Mouse (Mus musculus) CD8-positive naive resting alpha-beta T cell, adult 2 months (primary cell): Measurements from ENCODE around the gene Exosc7.

Experiments
- DNase-seq, 2 experiments: peaks; one replicate each; pipeline ENCODE4 v3.0.0; 2022; ENCODE audit warnings: low read depth in 2 of 2, low spot score in 2 of 2

The Exosc7 gene

DNA sequence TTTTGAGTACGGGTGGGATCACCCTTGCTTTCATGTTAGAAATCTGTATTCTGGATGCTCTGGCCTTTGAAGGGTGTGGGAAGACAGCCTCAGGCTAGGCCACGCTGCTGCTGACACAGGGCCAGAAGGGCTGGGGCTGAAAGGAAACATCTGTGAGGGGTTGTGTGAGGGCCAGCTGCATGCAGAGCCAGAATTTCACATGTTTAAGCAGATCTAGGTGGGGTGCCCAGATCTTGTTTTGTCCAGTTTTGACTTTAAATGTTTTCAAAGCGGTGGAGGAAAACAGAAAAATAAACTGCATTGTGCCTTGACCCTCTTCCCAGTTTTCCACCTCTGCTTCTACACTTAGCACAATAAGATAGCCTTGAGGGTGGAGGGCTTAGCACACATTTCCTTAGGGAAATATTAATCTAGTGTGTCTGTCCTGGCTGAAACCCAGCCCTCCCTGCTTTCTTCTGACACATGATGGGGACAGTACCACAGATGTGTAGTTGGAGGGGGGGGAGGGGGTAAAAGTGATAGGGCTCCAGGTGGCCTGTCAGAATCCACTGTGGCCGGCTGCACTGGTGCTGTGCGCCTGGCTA, 26.0 kb downstream of the Exosc7 start:
- no peak for DNase-seq

DNA sequence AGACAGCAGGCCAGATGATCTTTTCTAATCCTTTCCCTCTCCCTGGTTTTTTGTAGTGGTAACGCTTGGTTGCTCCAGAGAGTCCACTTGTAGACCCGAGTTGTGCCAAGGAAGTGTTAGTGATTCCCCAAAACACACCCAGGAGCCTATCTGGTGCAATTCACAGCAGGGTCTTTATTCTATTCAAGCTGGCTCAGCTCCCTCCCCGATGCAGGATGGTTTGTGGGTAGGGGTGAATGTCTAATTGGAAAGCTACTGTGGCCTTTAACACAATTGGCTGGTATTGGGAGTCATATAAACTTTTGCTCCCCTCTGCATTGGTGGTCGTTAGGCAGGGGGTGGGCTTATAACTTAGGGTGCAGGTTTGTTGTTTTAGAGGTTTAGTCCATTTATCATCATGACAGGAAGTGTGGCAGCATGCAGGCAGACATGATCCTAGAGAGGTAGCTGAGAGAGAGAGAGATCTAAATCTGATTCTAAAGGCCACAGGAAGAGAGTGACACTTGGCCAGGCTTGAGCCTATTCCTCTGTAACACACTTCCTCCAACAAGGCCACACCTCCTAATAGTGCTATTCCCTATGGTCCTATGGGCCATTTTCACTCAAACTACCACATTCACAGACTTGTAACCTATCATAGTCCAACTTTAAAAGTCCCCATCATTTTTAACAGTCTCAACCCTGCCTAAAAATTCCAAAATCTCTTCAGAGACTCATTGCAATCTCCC, 27.0 kb downstream of the Exosc7 start:
- DNase-seq, result no peak

DNA sequence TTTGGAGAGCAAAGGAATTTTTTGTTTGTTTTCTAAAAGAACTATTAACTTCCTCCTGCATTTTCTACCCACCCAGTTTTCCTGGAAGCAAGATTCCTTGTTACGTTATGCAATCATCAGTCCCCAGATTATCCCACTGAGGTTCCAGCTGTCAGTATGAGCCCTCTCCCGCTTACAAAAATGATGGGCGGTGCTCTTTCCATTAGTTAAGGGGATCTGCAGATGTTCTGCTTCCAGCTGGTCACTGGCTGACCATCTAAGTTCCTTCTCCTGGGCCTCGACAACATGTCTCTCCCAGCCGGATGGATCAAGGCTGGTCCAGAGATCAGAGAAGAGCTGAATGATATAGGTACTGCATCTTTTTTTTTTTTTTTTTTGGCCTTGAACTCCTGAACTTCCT, 35.4 kb downstream of the Exosc7 start:
- no peak for DNase-seq

DNA sequence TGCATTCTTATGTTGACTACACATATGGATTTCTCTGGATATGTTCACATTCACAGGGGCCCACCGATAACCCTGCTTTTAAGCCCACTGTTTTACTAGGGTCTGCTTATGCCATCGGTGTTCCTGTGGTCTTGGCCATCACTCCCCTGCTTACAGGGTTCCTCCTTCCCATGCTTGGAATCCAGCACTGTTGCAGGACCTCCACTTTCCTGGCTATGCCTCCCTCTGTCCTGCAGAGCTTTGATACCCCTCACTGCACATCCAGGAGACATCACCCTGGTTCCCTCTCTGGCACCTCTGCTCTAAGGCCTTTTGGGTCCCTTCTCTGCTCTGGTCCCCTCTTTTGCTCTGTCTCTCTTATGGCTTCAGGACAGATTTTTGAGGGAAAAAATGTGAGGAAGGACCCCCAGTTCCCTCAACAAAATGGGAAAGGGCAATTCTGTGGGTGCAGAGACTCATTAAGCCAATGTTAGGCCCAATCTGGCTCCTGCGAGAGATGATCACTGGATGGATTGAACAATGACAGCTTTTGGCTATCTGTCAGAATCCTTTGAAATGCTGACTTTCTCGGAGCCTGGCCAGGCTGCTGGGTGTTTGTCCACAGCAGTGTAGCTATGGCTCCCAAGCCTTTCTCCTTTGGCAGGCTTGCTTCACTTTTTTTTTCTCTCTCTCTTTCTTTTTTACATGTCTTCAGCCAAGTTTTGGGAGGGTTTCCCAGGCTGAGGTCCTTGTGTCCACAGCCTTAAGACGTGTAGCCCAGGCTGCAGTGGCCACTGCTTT, 37.4 kb downstream of the Exosc7 start, which contains the start of gene Clec3b:
Clec3b (plus strand) TSS at position 706 of the 780 bp plus-strand sequence.
- no peak for DNase-seq

DNA sequence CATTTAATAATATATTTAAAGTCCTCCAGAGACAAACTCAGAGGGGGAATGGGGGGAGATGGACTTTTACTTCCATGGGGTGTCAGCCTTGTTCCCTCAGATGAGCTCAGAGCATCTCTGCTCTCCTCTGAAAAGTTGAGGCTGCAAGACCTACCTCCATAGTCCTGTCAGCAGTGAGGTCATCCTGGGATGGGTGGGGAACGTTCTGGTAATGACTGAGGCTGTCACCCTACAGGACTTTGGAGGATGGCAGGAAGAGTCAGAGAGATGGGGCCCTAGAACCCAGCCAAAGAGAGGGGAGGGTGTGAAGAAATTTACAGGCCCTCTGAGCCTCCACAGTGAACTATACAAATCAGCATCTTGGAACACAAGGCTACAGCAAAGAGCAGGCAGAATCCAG, 38.5 kb downstream of the Exosc7 start:
- no peak for DNase-seq

DNA sequence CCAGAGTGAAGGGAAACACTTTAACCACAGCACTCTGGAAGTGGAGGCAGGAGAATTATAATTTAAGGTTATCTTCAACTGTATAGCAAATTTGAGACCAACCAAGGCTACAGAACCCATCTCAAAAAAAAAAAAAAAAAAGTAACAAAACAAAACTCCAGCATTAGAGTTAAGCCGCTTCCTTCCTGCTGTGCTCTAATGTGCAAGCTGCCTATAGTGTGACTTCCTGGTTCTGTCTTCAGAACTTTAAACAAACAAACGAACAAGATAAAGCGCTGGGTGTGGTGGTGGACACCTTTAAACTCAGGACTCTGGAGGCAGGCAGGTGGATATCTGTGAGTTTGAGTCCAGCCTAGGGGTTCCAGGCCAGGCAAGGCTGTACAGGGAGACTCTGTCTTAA, 39.0 kb downstream of the Exosc7 start:
- peak in 1 of 2 experiments; percentile 11 for DNase-seq

DNA sequence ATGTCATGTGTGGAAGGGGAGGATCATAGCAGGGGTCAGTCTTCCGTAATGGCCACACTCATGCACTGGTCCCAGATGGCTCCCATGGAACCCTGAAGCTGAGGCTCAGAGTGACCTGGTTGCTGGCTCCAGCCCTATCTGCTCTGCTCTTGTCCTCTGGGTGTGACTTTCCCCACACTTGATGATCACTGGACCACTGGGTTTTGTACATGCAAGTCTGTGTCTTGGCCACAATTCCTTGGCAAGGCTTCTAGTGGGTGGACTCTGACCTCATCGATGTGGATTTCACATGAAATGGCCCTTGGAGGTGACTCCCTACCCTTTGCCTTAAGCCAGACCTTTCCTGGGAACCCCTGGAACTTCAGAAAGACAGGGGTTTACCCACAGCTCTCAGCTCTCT, 40.1 kb downstream of the Exosc7 start:
- DNase-seq, result no peak

DNA sequence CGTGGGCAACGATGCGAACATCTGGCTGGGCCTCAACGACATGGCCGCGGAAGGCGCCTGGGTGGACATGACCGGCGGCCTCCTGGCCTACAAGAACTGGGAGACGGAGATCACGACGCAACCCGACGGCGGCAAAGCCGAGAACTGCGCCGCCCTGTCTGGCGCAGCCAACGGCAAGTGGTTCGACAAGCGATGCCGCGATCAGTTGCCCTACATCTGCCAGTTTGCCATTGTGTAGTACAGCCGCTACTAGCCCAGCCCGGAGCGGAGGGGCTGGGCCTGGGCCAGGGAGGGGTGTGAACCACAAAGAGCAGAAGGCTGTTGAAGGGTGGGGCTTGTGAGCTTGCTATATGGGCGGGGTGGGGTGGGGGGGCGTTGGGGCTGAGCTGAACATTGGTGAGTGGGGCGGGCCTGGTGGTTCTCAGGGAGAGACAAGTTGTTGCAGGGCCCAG, 43.9 kb downstream of the Exosc7 start:
- peak; percentile 45 to 53 for DNase-seq

DNA sequence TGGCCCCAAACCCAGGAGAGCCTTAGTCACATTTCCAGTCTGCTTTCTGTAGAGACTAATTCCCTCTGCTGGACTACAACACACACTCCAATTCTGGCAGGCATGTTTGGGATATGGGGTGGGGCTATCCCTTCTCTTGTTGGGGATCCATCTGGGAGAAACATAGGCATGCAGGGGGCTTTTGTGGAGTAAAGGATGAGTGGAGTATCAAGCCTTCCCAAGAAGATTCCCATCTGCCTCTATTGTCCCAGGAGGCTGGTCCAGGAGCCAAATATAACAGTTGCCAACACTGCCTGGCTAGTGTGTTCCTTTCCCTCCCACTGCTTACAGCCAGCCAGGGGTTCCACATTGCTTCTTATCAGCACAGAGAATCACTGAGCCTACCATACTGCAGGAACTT, 44.7 kb downstream of the Exosc7 start:
- no peak for DNase-seq

DNA sequence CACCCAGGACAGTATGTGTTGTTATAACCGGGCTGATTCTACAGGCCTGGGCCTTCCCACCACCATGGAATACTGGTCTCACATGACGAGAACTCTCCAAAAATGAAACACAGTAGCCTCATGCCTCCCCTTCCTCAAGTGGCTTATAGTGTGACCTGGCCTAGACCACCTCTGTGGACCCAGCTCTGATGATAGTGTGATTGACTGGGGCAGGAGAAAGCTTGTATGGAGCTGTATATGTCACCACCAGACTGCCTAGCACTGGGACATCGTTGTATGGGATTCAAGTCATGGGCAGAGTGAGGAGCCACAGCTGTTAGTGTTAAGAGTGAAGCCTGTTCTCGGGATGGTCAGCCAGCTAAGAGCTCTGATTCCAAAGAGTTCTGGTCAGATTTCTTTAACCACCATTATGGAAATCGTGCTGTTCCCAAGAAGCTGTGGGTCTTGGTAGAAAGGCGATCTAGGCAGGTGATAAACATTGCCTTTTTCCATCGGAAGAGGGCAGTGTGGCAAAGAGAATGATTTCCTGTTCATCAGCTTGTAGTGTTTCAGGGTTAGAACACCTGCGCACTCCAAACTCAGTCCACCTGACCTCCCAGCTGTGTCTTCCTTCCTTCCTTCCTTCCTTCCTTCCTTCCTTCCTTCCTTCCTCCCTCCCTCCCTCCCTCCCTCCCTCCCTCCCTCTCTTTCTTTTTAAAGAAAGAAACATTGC, 45.3 kb downstream of the Exosc7 start:
- peak; percentile 10 to 39 for DNase-seq

DNA sequence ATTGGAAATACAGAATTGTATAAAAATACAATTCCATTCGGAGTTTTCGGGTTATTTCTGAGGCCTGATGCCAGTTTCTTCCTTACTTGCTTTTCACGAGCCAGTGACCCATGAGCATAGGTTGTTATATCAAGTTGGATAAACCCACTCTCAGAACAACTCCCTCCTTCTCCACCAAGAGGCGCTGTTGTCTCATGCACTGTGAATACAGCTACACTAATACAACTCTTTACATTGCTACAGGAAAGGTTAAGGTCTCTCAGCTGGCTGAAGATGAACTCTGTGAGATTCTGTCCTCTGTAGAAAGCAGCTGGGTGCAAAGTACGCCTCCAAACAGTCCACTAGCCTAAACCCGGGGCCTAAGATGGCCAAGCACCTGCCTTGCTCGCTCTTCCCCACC, 46.3 kb downstream of the Exosc7 start:
- peak; percentile 10 to 53 for DNase-seq

DNA sequence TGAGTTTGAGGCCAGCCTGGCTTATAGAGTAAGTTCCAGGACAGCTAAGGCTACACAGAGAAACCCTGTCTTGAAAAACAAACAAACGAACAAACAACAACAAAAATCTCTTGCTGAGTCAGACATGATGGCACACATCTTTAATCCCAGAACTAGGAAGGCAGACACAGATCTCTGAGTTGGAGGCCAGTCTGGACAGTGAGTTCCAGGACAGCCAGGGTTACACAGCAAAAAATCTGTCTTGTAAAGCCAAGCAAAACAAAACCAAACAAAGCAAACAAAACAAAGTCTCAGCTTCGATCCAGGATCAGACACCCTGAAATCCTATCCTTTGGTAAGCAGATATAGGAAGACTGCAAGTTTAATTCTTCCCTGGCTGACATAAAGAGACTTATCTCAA, 48.8 kb downstream of the Exosc7 start:
- no peak for DNase-seq

DNA sequence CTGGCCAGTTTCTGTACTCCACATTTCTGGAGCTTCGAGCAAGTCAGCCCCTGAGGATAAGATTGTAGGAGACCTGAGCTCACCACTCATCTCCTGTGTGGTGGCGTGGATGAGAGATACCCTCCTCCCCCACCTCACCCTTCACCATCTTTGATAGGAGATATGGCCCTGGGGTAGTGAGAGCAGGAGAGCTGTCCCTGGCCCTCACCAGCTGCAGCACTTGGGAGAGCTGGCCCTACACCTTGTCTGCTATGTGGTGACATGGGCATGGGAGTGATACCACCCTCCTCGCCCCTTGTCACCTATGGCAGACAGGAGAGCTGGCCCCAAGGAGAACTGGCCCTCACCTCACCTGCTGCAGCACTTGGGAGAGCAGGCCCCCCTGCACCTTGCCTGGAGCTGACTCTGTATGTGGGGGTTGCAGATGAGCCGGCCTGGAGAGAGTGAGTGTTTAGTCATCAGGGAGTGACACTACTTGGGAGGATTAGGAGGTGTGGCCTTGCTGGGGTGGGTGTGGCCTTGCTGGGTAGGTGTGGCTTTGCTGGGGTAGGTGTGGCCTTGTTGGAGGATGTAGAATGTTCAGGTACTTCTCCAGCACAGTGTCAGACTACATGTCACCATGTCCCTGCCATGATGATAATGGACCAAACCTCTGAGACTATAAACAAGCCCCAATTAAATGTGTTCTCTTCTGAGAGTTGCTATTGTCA, 50.1 kb downstream of the Exosc7 start:
- no peak for DNase-seq

DNA sequence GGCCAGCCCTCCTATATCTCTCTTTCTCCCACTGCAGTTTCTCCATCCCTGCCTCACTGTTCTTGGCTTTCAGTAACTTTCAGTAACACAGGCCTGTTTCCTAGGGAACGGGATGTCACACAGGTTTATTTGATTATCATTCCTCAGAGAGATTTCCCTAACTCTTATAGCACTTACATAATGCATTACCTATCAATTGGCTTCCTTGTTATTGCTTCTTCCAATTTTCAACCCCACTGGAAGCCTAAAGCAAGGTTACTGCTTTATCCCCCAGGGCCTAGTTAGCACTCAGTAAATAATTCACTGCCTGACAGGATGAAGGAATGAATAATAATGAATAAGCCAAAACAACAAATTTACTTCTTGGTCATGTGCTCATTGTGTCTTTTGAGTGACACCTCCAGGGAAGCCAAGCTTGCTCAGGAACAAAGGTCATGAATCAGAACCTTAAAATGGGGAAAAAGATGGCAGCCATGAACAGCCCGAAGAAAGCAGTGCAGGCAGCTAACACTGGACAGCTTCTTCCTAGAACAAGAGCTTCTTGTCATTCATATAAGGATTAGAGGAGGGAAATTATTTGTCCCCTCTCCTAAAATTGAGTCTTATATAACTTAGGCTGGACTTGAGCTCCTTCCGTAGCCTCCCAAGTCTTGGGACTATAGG, 52.9 kb downstream of the Exosc7 start:
- DNase-seq, result no peak

DNA sequence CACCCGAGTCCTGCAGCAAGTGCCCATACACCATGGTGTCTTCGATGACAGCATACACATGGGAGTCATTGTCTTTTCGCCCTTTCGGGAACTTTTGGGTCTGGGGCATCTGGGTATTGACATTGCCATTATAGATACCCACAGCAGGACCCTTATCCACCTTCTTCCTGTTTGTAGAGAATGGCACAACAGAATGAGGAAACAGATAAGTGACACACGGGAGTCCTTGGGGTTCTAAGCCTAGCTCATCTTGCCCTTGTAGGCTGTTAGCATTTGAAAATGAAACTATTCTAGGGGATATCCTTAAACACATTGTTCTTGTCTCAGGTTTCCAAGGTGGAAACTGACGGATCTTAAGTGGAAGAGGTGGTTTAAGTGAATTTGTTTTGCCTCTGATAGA, 60.7 kb downstream of the Exosc7 start:
- DNase-seq, result no peak

DNA sequence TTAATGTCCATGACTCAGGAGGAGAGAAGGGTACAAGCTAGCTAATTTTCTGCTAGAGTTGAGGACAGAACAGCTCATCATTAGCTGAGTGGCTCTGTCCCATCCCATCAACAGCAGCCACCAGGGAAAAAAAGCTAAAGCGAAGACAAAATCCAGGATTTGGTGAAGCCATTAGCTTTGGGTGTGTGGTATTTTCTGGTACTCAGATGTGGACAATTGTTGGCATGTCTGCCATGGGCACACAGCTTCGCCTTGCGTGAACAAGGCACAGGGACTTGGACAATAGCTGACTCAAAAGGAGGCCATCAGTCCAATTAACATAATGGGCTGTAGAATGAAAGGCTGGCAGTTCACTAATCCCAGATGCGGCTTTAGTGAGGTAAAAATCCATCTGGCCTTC, 61.3 kb downstream of the Exosc7 start:
- no peak for DNase-seq

DNA sequence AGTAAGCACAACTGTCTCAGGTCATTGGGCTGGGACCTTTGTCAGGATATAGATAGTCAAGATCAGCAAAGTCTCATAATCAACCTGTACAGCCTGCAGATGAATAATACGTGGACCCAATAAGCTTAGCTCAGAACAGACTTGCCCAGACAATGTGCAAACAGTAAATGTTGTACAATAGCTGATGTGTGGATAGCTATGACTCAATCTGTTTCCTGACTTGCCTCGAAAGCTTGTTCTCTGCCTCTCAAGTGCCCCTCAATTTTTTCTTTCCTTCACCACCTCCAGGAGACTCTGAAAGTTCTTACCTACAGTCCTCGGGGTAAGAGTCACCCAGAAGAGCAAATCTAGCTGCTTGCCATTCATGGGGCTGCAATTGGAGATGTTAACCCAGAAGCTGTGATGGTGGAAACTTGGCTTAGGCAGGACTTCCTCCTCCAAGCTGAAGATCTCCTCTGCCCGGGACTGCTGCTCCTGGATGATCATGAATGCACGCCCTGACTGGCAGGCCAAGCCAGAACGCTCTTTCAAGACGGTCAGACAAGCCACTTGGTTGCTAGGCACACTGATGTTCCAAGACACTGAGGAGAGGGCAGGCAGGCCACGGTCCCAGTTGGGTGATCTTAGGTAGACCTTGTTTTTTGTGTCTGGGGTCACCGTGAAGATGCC, 64.5 kb downstream of the Exosc7 start:
- DNase-seq, result no peak

DNA sequence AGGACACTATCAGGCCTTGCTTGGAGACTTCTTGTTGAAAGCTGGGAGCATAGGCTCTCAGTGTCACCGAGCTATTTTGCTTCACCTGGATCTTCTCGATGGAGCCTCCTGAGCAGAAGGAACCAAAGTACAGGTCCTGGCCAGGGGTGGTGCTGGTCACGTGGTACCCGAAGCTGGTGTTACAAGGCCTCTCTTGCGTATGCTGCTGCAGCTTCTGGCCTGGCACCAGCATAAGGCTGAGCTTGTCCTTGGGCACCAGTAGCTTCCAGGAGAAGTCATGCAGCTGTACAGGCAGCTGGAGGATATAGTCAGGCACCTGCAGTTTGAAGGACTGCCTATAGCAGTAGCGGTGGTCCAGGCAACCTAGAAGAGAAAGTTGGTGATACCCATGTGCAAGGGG, 67.0 kb downstream of the Exosc7 start:
- DNase-seq, result no peak

DNA sequence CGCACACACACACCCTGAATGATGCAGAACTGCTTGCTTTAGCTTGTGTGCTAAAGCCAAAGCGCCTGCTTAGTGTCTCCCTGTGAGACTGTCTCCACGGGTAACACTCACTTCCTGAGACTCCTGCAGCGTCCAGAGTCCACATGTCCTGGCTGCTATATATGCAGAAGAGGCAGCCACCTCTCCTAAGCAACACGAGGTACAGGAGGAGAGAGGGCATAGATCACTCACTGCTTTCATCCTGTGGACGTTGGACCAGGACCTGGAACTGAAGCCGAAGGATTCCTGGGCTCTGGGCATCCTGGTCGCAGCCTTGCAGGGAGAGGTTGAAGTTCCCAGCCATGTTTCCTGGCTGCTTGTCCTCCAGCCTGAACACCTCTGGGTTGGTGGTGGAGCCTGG, 70.2 kb downstream of the Exosc7 start:
- no peak for DNase-seq

DNA sequence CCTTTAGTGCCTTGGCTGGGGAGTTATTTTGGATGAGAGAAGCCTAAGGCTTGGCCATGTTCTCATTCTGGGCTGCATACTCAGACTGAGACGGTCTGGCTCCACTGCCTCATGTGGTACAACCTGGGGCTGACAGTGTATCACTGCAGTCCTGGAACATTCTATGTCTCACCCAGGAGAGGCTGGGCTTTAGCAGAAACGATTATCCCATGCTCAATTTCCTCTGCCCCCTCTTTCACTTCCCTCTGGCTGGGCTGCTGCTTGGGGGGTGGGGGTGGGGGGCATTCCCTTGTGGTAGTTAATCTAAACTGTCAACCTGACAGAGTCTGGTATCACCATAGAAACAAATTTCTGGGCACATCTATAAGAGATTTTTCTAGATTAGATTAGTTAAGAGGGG, 72.5 kb downstream of the Exosc7 start:
- DNase-seq, result no peak
